Mouse (Mus musculus) forebrain, embryonic 16.5 days (tissue): ENCODE data around the gene Fam122a. TPM values are rescaled to one million over a fixed set of nuclear protein-coding genes. Genes with fewer than 3 reads are reported as not detected.
A peak's percentile ranks its signal among the peaks of the same experiment; 100 is the strongest.

Experiments
- ATAC-seq: fragments of 200-750 bp; cut with Nextera tagmentation; 2 replicates; pipeline ENCODE4 v1.8.0; 2017; ENCODE audit warnings: mild to moderate bottlenecking, moderate library complexity
- H3K27ac ChIP-seq: fragments of 300-500 bp; sonication (generic); 2 replicates; pipeline ENCODE4 v1.5.1; 2014; ENCODE audit warnings: low read length, control low read depth
- H3K27me3 ChIP-seq: fragments of 300-500 bp; sonication (generic); replicated peaks from 2 replicates; pipeline ENCODE4 v1.6.1; 2014; ENCODE audit warnings: low read length; ENCODE audit not compliant: control insufficient read depth, insufficient read depth
- H3K36me3 ChIP-seq: fragments of 300-500 bp; sonication (generic); 2 replicates; pipeline ENCODE4 v1.6.1; 2014; ENCODE audit not compliant: control insufficient read depth, insufficient read depth
- H3K4me1 ChIP-seq: fragments of 300-500 bp; sonication (generic); replicated peaks from 2 replicates; pipeline ENCODE4 v1.6.1; 2014; ENCODE audit warnings: low read length; ENCODE audit not compliant: control insufficient read depth, insufficient read depth
- H3K4me2 ChIP-seq: fragments of 300-500 bp; sonication (generic); 2 replicates; pipeline ENCODE4 v1.6.1; 2014; ENCODE audit warnings: mild to moderate bottlenecking, low read length, control low read depth
- H3K4me3 ChIP-seq: fragments of 300-500 bp; sonication (generic); replicated peaks from 2 replicates; pipeline ENCODE4 v1.5.1; 2014; ENCODE audit warnings: mild to moderate bottlenecking, low read length, control low read depth
- H3K9ac ChIP-seq: fragments of 300-500 bp; sonication (generic); replicated peaks from 2 replicates; pipeline ENCODE4 v1.6.1; 2014; ENCODE audit warnings: low read depth, low read length, control low read depth
- H3K9me3 ChIP-seq: fragments of 300-500 bp; sonication (generic); 2 replicates; pipeline ENCODE4 v1.6.1; 2016; ENCODE audit warnings: low read length; ENCODE audit not compliant: control insufficient read depth
- WGBS: fragments of 180-500 bp; shearing (Covaris S2); extraction: QIAGEN DNeasy Blood & Tissue Kit; methylation state at CpG from one replicate; pipeline ENCODE4 v1.1.7; 2014; 5-methylcytosine and 5-hydroxymethylcytosine counted together
- polyA plus RNA-seq: library from polyadenylated mRNA; unstranded; fragments of >200 nt; fragmentation: Nextera tagmentation; extraction: Ambion mirVana; gene quantifications from 2 replicates; pipeline ENCODE4 v1.2.1, GENCODE M21; 2015

Fam122a gene
- polyA plus RNA-seq, 1 experiment from 2014 or later = 50.2 TPM

DNA sequence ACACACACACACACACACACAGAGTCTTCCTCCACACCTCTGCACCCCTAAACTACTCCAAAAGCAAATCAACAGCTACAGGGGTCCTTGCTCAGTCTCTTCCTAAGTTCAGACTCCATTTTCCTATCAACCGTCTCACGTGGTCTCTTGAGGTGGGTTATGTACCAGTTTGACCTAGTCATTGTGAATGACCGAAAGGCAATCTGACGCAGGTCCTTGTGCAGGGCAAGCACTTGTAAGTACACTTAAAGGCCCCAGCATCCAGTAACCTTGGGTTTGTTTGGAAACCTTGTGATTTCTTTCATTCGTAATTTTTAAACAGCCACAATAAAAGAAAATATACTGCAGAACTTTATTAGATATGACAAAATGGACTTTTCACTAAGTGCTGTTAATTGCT lies 4.6 kb downstream of the Fam122a start:
- WGBS = 91% methylated on average over 5 of the region's 5 CpGs
- Histone ChIP-seq H3K4me3 (no peak overlapping the region), H3K4me2 (no peak overlapping the region), H3K4me1 (peaks cover 14% of the 10 kb centered on the region), H3K9ac (no peak overlapping the region), H3K9me3 (no peaks in the 10 kb centered on the region), H3K27ac (no peak overlapping the region), H3K36me3 (no peaks in the 10 kb centered on the region), H3K27me3 (no peaks in the 10 kb centered on the region)
- ATAC-seq = no peak

DNA sequence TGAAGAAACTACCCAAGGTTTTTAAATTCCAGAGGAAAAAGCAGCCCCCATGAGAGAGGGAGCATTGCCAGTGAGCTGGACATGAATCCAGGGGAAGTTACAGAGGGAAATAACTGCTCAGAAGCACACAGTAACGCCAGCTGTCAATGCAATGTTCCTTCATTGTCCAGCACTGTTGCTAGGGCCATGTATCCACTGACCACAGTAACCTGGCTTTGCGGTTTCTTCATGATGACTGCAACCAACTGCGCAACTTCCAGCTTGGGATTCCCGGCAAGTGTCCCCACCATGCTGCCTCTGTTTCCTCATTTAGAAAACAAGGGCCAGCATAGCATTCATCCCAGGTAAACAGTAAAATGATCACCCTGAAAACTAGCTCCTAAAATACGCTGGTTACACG lies 5.6 kb downstream of the Fam122a start:
- peaks cover 14% of the 10 kb centered on the region for H3K4me1 ChIP-seq
- no peak overlapping the region for H3K4me2 ChIP-seq
- 91% methylated on average over 6 of the region's 6 CpGs for WGBS
- H3K4me3 ChIP-seq = no peak overlapping the region
- ATAC-seq = no peak
- no peaks in the 10 kb centered on the region for H3K9me3 ChIP-seq
- H3K36me3 ChIP-seq = no peaks in the 10 kb centered on the region
- H3K27me3 ChIP-seq = no peaks in the 10 kb centered on the region
- H3K27ac ChIP-seq = no peak overlapping the region
- no peak overlapping the region for H3K9ac ChIP-seq

DNA sequence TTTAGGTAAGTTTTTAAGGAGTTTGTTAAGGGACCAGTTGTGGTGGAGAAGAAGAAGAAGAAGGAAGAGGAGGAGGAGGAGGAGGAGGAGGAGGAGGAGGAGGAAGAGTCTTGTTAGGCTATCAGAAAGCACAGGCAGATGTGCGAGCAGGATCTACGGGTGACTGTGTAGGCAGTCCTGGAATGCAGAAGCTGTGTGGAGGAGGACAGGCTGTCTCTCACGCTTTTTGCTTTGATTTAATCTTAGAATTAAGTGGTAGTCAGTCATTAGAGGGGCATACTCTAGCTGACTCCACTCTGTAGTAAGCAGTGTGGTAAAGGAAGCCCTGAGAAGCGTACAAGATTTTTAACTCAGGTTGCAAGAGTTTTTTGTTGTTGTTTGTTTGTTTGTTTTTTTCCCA lies 7.9 kb downstream of the Fam122a start:
- WGBS = 72% methylated on average over 4 of the region's 4 CpGs
- no peak for ATAC-seq
- H3K4me3 ChIP-seq = no peak overlapping the region
- no peaks in the 10 kb centered on the region for H3K36me3 ChIP-seq
- H3K27me3 ChIP-seq = no peaks in the 10 kb centered on the region
- no peaks in the 10 kb centered on the region for H3K9me3 ChIP-seq
- no peaks in the 10 kb centered on the region for H3K4me1 ChIP-seq
- H3K4me2 ChIP-seq = no peak overlapping the region
- no peak overlapping the region for H3K9ac ChIP-seq
- H3K27ac ChIP-seq = no peak overlapping the region

DNA sequence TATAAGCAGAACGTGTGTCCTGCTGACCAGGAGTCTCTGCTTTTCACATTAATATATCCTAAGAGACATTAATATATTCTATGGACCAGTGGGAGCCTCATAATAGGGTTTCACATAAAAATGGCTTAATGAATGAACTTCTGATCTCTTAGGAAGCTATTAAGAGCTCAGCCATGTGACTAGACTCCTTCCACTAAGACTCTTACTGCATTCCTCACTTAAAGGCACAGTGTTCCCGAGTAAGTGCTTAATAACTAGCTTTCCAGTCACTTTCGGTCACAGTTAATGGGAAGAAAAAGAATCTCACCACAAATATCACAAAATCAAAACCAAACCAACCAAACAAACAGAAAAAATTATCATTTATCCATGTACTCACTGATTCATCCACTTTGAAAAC lies 8.5 kb downstream of the Fam122a start:
- Histone ChIP-seq H3K4me2 (no peak overlapping the region), H3K4me3 (no peak overlapping the region), H3K9me3 (0 out of 2 replicates have a peak, but pooled peaks cover 2% of the 10 kb centered on the region), H3K36me3 (no peaks in the 10 kb centered on the region), H3K9ac (no peak overlapping the region), H3K27me3 (no peaks in the 10 kb centered on the region), H3K4me1 (no peaks in the 10 kb centered on the region), H3K27ac (no peak overlapping the region)
- WGBS = 59% methylated on average over 3 of the region's 3 CpGs
- ATAC-seq = no peak

DNA sequence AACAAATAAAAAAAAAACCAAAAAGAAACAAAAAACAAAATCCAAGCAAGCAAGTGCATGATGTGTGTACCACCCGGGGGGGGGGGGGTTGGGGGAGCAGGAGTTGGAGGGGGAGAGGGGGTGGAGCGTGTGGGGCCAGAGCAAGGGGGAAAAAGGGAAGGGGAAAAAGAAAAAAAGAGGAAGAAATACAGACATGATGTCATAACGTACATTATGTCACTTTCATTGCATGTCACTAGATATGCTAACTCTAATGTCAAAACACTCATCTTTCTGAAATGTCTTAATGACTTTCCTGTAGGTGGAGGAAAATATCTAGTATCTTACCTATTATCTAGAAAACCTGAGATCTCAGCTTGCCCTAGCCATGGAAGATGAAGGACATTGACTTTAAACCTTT lies 14.1 kb downstream of the Fam122a start:
- Histone ChIP-seq H3K4me2 (no peak overlapping the region), H3K27ac (no peak overlapping the region), H3K9ac (no peak overlapping the region), H3K4me3 (no peak overlapping the region), H3K27me3 (no peaks in the 10 kb centered on the region), H3K9me3 (0 out of 2 replicates have a peak, but pooled peaks cover 2% of the 10 kb centered on the region), H3K36me3 (no peaks in the 10 kb centered on the region), H3K4me1 (0 out of 2 replicates have a peak, but pooled peaks cover 2% of the 10 kb centered on the region)
- 87% methylated on average over 3 of the region's 3 CpGs for whole genome bisulfite sequencing
- ATAC-seq = no peak

DNA sequence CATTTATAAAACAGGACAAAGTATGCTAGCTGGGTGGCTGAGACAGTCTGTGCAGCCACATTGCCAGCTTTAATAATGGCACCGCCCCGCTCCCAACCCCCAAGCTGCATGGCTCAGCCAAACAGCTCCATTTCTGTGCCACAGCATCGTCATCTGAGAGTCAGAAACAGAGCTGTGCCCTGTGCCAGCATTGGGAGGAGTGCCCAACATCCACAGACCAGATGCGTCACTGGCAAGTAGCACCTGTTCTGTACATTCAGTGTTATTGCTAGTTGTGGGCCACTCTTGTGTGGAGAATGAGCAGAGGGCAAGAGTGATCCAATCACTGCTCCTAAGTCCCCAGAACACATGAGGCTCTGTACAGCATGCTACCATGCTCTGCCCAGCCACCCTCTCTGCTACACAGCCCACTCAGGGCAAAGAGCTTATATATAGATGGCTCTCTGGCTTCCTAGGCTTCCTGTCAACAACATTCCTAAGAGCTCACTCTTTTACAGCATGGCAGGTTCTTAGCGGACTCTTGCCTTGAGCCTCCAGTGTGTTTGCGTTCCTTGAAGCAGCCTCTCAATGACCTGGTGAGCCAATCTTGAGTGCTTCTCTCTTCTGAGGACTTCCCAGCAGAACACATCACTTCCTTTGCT lies 20.4 kb downstream of the Fam122a start:
- ATAC-seq = peak; percentile 27; the same call in 1 of the 2 replicates
- no peaks in the 10 kb centered on the region for H3K9me3 ChIP-seq
- 62% methylated on average over 6 of the region's 6 CpGs for WGBS
- H3K36me3 ChIP-seq = no peaks in the 10 kb centered on the region
- no peaks in the 10 kb centered on the region for H3K27me3 ChIP-seq
- H3K4me3 ChIP-seq = no peak overlapping the region
- H3K27ac ChIP-seq = no peak overlapping the region
- H3K9ac ChIP-seq = no peak overlapping the region
- H3K4me2 ChIP-seq = no peak overlapping the region
- H3K4me1 ChIP-seq = peaks cover 11% of the 10 kb centered on the region

DNA sequence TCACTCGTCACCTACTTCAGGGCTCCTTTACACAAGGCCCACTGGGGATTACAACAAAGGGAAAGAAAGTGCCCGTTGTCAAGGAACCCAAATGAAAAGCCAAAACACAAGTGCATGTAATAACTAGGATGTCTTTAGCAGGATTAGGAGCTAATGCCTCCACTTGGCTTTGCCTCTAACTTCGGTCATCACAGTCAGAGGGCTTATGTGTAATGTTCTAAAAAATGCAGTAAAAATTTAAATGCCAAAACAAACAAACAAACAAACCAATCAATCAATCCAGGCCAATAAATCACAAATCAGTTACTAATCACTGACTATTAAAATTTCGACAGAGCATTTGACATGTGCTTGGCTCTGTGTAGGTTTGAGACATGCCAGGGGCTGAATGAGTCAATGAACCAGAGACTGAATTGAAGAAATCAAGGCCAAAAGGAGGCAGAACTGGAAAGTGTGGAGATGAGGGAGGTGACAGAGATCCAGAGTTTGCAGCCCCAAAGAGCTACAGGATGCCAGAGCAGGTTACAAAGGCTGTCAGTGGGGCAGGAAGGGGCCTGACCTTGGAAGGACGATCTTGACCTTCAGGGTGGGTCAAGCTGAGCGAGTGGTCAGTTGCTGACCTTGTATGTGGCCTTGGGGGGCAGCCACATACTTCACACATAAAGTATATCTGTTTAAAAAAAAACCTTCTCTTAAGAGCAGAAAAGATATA lies 21.8 kb downstream of the Fam122a start:
- H3K9me3 ChIP-seq = no peaks in the 10 kb centered on the region
- 71% methylated on average over 6 of the region's 6 CpGs for WGBS
- H3K4me3 ChIP-seq = no peak overlapping the region
- no peak overlapping the region for H3K4me2 ChIP-seq
- H3K27me3 ChIP-seq = no peaks in the 10 kb centered on the region
- ATAC-seq = no peak
- H3K4me1 ChIP-seq = peaks cover 9% of the 10 kb centered on the region
- no peak overlapping the region for H3K9ac ChIP-seq
- no peaks in the 10 kb centered on the region for H3K36me3 ChIP-seq
- no peak overlapping the region for H3K27ac ChIP-seq

DNA sequence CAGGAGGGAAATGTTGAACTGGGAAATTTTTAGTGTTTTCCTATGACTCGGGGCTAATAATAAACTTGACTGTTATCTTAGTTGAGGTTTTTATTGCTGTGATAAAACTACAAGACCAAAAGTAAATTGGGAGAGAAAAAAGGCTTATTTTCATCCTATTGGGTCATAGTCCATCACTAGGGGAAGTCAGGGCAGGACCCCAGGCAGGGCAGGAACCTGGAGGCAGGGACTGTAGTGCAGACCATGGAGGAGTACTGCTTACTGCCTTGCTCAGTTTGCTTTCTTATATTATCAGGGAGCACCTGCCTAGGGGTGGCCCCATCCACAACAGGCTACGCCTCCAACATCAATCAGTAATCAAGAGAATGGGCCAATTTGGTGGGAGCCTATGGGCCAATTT lies 22.7 kb downstream of the Fam122a start:
- Histone ChIP-seq H3K36me3 (no peaks in the 10 kb centered on the region), H3K9me3 (no peaks in the 10 kb centered on the region), H3K27ac (no peak overlapping the region; the same call in 1 of the 2 replicates), H3K4me1 (peaks cover 9% of the 10 kb centered on the region), H3K27me3 (no peaks in the 10 kb centered on the region), H3K4me2 (no peak overlapping the region), H3K9ac (no peak overlapping the region), H3K4me3 (no peak overlapping the region)
- ATAC-seq = no peak
- WGBS = 90% methylated on average over 2 of the region's 2 CpGs

DNA sequence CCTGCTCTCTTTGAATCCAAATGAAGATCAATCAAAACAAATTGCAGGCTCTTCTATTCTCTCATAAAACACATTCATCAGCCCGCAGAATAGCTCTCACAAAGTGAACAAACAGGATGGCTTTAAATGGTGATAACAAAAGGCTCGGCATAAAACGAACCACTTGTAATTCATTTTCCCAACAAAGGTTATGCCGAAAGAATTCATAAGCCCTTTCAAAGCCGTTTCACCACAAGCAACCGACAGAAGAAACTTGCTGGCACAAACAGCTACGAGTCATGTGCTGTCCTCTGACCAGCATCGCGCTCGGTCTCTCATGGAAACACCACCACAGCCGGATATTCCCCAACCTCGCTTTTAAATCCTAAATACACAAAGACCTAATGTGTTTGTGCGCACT lies 23.8 kb downstream of the Fam122a start:
- peak overlapping the region; percentile 14 for H3K9ac ChIP-seq
- peak overlapping the region; percentile 46 for H3K27ac ChIP-seq
- WGBS = 7% methylated on average over 13 of the region's 13 CpGs

More for the DNA sequence above, 23.8 kb downstream of the Fam122a start:
- Histone ChIP-seq H3K4me2 (peak overlapping the region; percentile 35), H3K4me1 (peaks cover 9% of the 10 kb centered on the region), H3K9me3 (no peaks in the 10 kb centered on the region), H3K36me3 (no peaks in the 10 kb centered on the region), H3K27me3 (no peaks in the 10 kb centered on the region), H3K4me3 (peak overlapping the region; percentile 16)
- peak; percentile 69 for ATAC-seq
